Mouse (Mus musculus) small intestine, adult 2 months (tissue): ENCODE results near the gene Anln. TPM values are rescaled to one million over a fixed set of nuclear protein-coding genes. Genes with fewer than 3 reads are reported as not detected.

Source experiments
- H3K27ac ChIP-seq: fragments of 200-500 bp; 2 replicates; pipeline ENCODE4 v1.5.1; 2012; ENCODE audit warnings: low read depth, low read length, control low read depth, inconsistent platforms; ENCODE audit not compliant: insufficient read depth
- H3K27me3 ChIP-seq: fragments of 200-500 bp; 2 replicates; pipeline ENCODE4 v1.6.1; 2012; ENCODE audit warnings: mild to moderate bottlenecking, moderate library complexity, low read length, inconsistent platforms; ENCODE audit not compliant: control insufficient read depth, insufficient read depth
- H3K36me3 ChIP-seq: fragments of 200-500 bp; 2 replicates; pipeline ENCODE4 v1.6.1; 2012; ENCODE audit warnings: mild to moderate bottlenecking, low read length, control low read depth, inconsistent platforms; ENCODE audit not compliant: control insufficient read depth, insufficient read depth
- H3K4me1 ChIP-seq: fragments of 200-500 bp; 2 replicates; pipeline ENCODE4 v1.6.1; 2012; ENCODE audit warnings: low read length, inconsistent platforms, mixed read lengths; ENCODE audit not compliant: control insufficient read depth, insufficient read depth, insufficient read length
- H3K4me3 ChIP-seq: fragments of 200-500 bp; 2 replicates; pipeline ENCODE4 v1.5.1; 2012; ENCODE audit warnings: low read depth, mild to moderate bottlenecking, control low read depth, inconsistent platforms, low read length, moderate library complexity
- CTCF ChIP-seq: fragments of 200-500 bp; IDR thresholded peaks from 2 replicates; pipeline ENCODE4 v1.5.1; 2012; ENCODE audit warnings: low read depth, mild to moderate bottlenecking, control low read depth, inconsistent platforms, low read length, moderate library complexity, mixed read lengths; ENCODE audit not compliant: insufficient replicate concordance, insufficient read length; ENCODE audit errors: extremely low read depth
- POLR2A ChIP-seq: fragments of 200-500 bp; IDR thresholded peaks from 2 replicates; pipeline ENCODE4 v1.6.1; 2012; ENCODE audit warnings: low read depth, mild to moderate bottlenecking, control low read depth, inconsistent platforms, low read length, moderate library complexity
- WGBS: fragments of 180-500 bp; shearing (Covaris S2); methylation state at CpG from one replicate; pipeline ENCODE4 v1.1.7; 2018; 5-methylcytosine and 5-hydroxymethylcytosine counted together
- polyA plus RNA-seq: library from polyadenylated mRNA; depleted of rRNA; stranded (reverse); fragments of >200 nt; gene quantifications from 2 replicates; pipeline ENCODE4 v1.2.3, GENCODE M21; 2012; rRNA removed

Anln gene
- polyA plus RNA-seq, 1 experiment, result 1.3 TPM

DNA sequence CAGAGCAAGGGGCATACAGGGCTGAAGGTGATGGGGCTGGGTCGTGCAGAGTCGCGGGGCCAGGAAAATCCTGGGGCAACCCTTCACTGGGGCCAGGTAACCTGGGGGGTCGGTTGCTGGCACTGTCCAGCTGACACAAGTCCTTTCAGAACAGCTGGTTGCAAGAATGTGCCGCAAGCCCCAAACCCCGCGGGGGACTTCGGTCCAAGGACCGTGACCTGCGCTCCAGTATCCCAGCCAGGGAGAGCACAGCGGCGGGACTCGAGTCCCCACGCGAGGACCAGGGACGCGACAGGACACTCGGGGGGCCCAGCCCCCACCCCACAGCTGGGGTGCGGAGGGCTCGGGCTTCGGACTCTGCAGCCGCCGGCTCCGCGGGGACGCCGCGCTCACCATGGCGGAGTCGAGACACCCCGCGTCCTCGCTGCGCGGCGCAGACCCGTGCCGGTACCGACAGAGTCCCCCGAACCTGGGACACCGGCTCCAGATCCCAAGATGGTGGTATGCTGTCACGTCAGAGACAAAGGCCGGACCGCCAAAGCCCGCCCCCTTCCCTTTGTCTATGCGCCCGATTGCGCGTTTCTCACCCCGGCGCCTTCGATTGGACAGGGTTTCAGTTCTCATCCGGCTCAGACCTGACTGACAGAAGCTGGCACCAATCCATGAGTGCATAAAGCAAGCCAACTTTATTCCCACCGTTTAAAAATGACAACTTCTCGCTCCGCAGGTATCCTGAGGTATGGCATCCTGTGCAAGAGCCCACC, 81.7 kb downstream of the Anln start, which contains the start of gene Zfp810:
Gene Zfp810 (minus strand): TSS at position 493 of the 764 bp plus-strand sequence.
- WGBS, result under 1% methylated on average over 56 of the region's 56 CpGs
- Histone ChIP-seq H3K4me3 (peak within 1 kb of the TSS; percentile 97), H3K36me3 (peaks cover 4% of the 10 kb centered on the region; the same call in 1 of the 2 replicates), H3K27me3 (no peaks in the 10 kb centered on the region), H3K4me1 (peaks cover 3% of the 10 kb centered on the region; the same call in 1 of the 2 replicates), H3K27ac (peak within 1 kb of the TSS; percentile 29)
- no peak for TF ChIP-seq CTCF
- TF ChIP-seq POLR2A, result peak; percentile 48; the same call in 1 of the 2 replicates

DNA sequence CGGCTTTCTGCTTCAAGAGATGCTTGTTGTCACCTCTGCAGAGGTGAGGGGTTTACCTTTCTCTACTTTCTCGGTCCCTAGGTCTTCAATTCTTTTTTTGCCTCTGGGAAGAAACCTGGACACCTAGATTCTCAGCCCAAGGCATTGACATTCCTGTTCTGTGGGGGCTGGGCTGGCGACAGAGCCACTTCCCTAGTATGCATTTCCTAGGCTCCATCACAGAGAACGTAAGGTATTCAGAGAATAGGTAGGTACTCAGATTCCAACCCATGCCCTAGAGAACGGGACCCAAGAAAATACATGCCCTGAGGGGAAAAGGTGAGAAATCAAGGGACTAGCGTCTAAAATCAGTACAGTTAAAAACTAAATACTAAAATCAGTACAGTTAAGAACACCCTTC, 82.3 kb downstream of the Anln start:
- no peak overlapping the region for H3K27ac ChIP-seq
- TF ChIP-seq POLR2A, result no peak
- TF ChIP-seq CTCF, result no peak

DNA sequence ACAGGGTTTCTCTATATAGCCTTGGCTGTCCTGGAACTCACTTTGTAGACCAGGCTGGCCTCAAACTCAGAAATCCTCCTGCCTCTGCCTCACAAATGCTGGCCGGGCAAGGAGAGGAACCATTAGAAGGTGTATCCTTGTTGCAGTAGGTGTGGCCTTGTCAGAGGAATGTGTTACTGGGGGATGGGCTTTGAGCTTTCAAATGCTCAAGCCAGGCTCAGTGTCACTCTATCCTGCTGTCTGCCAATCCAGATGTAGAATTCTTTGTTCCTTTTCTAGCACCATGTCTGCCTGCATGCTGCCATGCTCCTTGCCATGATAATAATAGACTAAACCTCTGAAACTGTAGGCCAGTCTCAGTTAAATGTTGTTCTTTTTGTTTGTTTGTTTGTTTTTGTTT, 86.8 kb downstream of the Anln start:
- no peak for TF ChIP-seq POLR2A
- TF ChIP-seq CTCF, result no peak
- H3K27me3 ChIP-seq, result no peaks in the 10 kb centered on the region
- H3K27ac ChIP-seq, result no peak overlapping the region
- H3K4me3 ChIP-seq, result no peak overlapping the region
- H3K4me1 ChIP-seq, result peaks cover 3% of the 10 kb centered on the region; the same call in 1 of the 2 replicates
- WGBS, result 86% methylated on average over 1 of the region's 1 CpGs
- H3K36me3 ChIP-seq, result peaks cover 20% of the 10 kb centered on the region

More for the DNA sequence above, 82.3 kb downstream of the Anln start:
- Histone ChIP-seq H3K4me1 (peaks cover 3% of the 10 kb centered on the region; the same call in 1 of the 2 replicates), H3K27me3 (no peaks in the 10 kb centered on the region), H3K36me3 (peaks cover 4% of the 10 kb centered on the region; the same call in 1 of the 2 replicates), H3K4me3 (peak overlapping the region; percentile 97)
- 24% methylated on average over 6 of the region's 6 CpGs for WGBS

Other genes with a start within 250 kb of the Anln start
- gene Pigyl, start 232.3 kb downstream of the Anln start, polyA plus RNA-seq, result 35.4 and 43.1 TPM in 2 replicates
- not detected in 2 replicates for gene Zfp872, start 201.1 kb downstream of the Anln start, polyA plus RNA-seq
- gene Zfp809, start 163.5 kb downstream of the Anln start, polyA plus RNA-seq, result 4.3 and 8.9 TPM in 2 replicates
- 0.13 and 0.16 TPM in 2 replicates for gene Zfp599, start 129.3 kb downstream of the Anln start, polyA plus RNA-seq
- gene Zfp810, start 81.5 kb downstream of the Anln start, polyA plus RNA-seq, result 1.7 and 2.6 TPM in 2 replicates
- gene 9530077C05Rik, start 22.3 kb upstream of the Anln start, polyA plus RNA-seq, result 0.20 and 0.23 TPM in 2 replicates
- not detected in 2 replicates for gene Gm17545, start 65.1 kb upstream of the Anln start, polyA plus RNA-seq
- 36.9 and 106 TPM in 2 replicates for gene Rp9, start 80.6 kb upstream of the Anln start, polyA plus RNA-seq
- 2.4 and 5.4 TPM in 2 replicates for gene Bbs9, start 86.5 kb upstream of the Anln start, polyA plus RNA-seq